Mouse (Mus musculus) monocyte, adult 59 days (primary cell): Measurements from ENCODE around the gene Ltbp2. TPM values are rescaled to one million over a fixed set of nuclear protein-coding genes. Genes with fewer than 3 reads are reported as not detected.

Experiments used
- total RNA-seq, 2 experiments: library from RNA; stranded (reverse); gene quantifications; one replicate each; pipeline ENCODE4 v1.2.4; 2023

The Ltbp2 gene
- total RNA-seq: 1 to 10 TPM in 1 of 2 experiments, under 1 TPM in 1; 0.89 to 2.2 TPM

DNA sequence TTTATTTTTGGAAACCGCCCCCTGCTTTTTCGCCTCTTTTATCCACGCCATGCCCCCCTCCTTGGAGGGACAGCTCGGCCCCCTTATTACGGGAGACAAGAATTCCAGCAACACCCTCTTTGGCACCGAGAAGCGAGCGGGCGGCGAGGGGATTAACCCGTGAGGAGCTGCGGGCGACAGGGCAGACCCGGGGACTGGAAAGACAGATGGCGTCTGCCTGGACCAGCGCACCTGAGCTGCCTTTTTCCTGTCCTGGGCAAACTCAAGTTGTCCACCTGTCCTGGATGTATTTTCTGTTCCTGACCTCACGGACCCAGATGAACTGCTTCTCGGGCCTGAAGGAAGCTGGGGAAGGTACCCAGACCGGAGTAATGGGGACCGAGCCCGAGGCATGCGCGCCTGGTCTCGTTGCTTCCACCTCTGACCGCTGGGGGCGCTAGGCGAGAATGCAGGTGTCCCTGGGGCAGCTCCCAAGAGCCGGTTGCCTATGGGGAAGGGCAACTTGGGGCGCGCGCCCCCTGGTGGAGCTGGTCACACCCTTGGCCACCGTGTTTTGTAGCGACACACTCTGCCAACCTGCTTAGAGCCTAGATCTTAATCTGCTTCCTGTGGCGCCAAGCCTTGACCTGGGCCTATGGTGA is at the start of gene Ltbp2:
TSS of gene Ltbp2 (minus strand) at position 52 of the 641 bp plus-strand sequence.

GRCm38 (mm10) chr12:84772726-84773441 is 103.4 kb downstream of the Ltbp2 start, which contains the start of the genes Npc2 and Isca2:
Gene Npc2 (minus strand): TSS chr12:84773152.
Gene Isca2 (plus strand): TSS chr12:84773251.

Other genes with a start within 250 kb of the Ltbp2 start
- not detected for gene Vrtn, start 235.5 kb downstream of the Ltbp2 start, total RNA-seq
- not detected for gene Syndig1l, start 177.7 kb downstream of the Ltbp2 start, total RNA-seq
- 100 to 1,000 TPM; 278 to 305 TPM for gene Npc2, start 103.4 kb downstream of the Ltbp2 start, total RNA-seq
- 10 to 100 TPM; 32.0 to 37.8 TPM for gene Isca2, start 103.3 kb downstream of the Ltbp2 start, total RNA-seq
- gene Fcf1, start 94.4 kb upstream of the Ltbp2 start, total RNA-seq: 10 to 100 TPM; 61.6 to 76.4 TPM
- gene Arel1, start 94.4 kb upstream of the Ltbp2 start, total RNA-seq: 10 to 100 TPM; 37.3 to 40.2 TPM
- gene Ylpm1, start 119.8 kb upstream of the Ltbp2 start, total RNA-seq: 10 to 100 TPM; 48.7 to 56.1 TPM
- gene Prox2, start 234.2 kb upstream of the Ltbp2 start, total RNA-seq: 1 to 10 TPM; 1.7 to 4.2 TPM
- 100 to 1,000 TPM; 399 to 410 TPM for gene Dlst, start 234.3 kb upstream of the Ltbp2 start, total RNA-seq